Mouse (Mus musculus) C2C12 (cell line): ENCODE results near the gene Fgd2.

Experiments used
- CEBPB ChIP-seq: IDR thresholded peaks from one replicate; pipeline ENCODE4 v1.6.1; 2011; ENCODE audit warnings: low read depth, mild to moderate bottlenecking, control low read depth, moderate library complexity
- CTCF ChIP-seq: IDR thresholded peaks from one replicate; pipeline ENCODE4 v1.5.1; 2011; ENCODE audit not compliant: control insufficient read depth, insufficient read depth, insufficient read length
- MAX ChIP-seq: IDR thresholded peaks from one replicate; pipeline ENCODE4 v1.6.1; 2011; ENCODE audit warnings: mild to moderate bottlenecking, control low read depth
- MYOD1 ChIP-seq: IDR thresholded peaks from one replicate; pipeline ENCODE4 v1.6.1; 2011; ENCODE audit warnings: low read depth; ENCODE audit not compliant: control insufficient read depth, insufficient read length
- MYOG ChIP-seq: IDR thresholded peaks from one replicate; pipeline ENCODE4 v1.6.1; 2011; ENCODE audit not compliant: control insufficient read depth, insufficient read length; ENCODE audit errors: extremely low read depth
- USF1 ChIP-seq: IDR thresholded peaks from one replicate; pipeline ENCODE4 v1.6.1; 2011; ENCODE audit warnings: low read depth, mild to moderate bottlenecking, control low read depth, moderate library complexity

DNA sequence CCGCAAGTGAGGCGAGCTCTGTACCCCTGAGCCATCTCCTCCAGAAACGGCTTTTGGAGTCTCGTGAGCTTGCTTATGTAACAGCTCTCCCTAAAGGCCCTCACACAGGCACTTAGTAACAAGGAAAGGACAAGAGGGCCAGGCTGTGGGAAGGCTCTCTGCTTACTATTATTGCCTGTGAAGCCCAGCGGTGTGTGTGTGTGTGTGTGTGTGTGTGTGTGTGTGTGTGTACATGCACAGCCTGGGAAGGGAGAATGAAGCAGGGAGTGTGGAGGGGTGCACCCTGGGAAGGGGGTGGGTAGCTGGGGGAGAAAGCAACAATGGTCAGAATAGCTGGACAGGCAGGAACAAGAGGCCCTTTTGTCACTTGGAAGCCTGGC, 5.3 kb upstream of the Fgd2 start:
- TF ChIP-seq CTCF: no peak
- TF ChIP-seq MYOD1: no peak
- TF ChIP-seq MYOG: no peak
- TF ChIP-seq MAX: no peak
- no peak for TF ChIP-seq USF1
- TF ChIP-seq CEBPB: no peak
